ENCODE assay signal across 19 mouse cellular contexts in genomic region chr2:178785843-178786242, GRCm38 (mm10).
DNase-seq lines count a peak whose midpoint lies in the region; ATAC-seq and TF ChIP-seq lines count a peak whose summit lies in the region.
"Had no signal": no experiment of that assay in that cellular context is flagged by ENCODE, and none has a peak within 500 bp of the region (broad histone marks: within the 10 kb centered on the region; RNA-seq: fewer than 3 reads in every experiment).

No protein-coding gene starts in this region.

- H3K27ac ChIP-seq in forebrain, embryonic 15.5 days (replicated peaks): peak overlapping the region; percentile 66
- no peak overlapping the region for H3K27ac ChIP-seq in forebrain, postnatal 0 days (ENCODE audit: low read depth, low read length)
- peak overlapping the region; percentile 52 to 53 for H3K27ac ChIP-seq in heart, embryonic 14.5 days (replicated peaks in 1 of 2; ENCODE audit: control insufficient read depth in 1 of 2, insufficient read depth in 1 of 2, low read depth in 2 of 2, low read length in 2 of 2)
- H3K27ac ChIP-seq in kidney, embryonic 15.5 days: peak overlapping the region; percentile 7; the same call in 1 of the 2 replicates
- no peak overlapping the region for H3K27ac ChIP-seq in stomach, embryonic 16.5 days (ENCODE audit: low read length)
- no peak overlapping the region for H3K27ac ChIP-seq in stomach, postnatal 0 days (replicated peaks)
- H3K27ac ChIP-seq: midbrain, embryonic 15.5 days; stomach, embryonic 15.5 days had no signal

- no peak overlapping the region for H3K9ac ChIP-seq in forebrain, embryonic 15.5 days (replicated peaks)
- no peak overlapping the region for H3K9ac ChIP-seq in forebrain, postnatal 0 days
- peak overlapping the region; percentile 27; the same call in 1 of the 2 replicates for H3K9ac ChIP-seq in heart, embryonic 14.5 days (ENCODE audit: low read length)
- H3K9ac ChIP-seq in kidney, embryonic 15.5 days: no peak overlapping the region
- H3K9ac ChIP-seq in stomach, embryonic 16.5 days (ENCODE audit: low read length): no peak overlapping the region
- H3K9ac ChIP-seq in stomach, postnatal 0 days (ENCODE audit: low read length): no peak overlapping the region
- H3K9ac ChIP-seq: midbrain, embryonic 15.5 days; stomach, embryonic 15.5 days had no signal

- WGBS in forebrain, embryonic 15.5 days: 47% methylated on average over 6 of the region's 6 CpGs
- WGBS in forebrain, postnatal 0 days: 39% methylated on average over 6 of the region's 6 CpGs
- WGBS in heart, embryonic 14.5 days: 13% methylated on average over 6 of the region's 6 CpGs
- 37% methylated on average over 6 of the region's 6 CpGs for WGBS in kidney, embryonic 15.5 days
- WGBS in stomach, embryonic 16.5 days: 21% methylated on average over 6 of the region's 6 CpGs
- 29% methylated on average over 6 of the region's 6 CpGs for WGBS in stomach, postnatal 0 days

- DNase-seq in forebrain, postnatal 0 days: no peak
- no peak for DNase-seq in heart, adult 9 months (ENCODE audit: low spot score in 2 of 2)
- no peak for DNase-seq in kidney, adult 9 months
- no peak for DNase-seq in stomach, postnatal 0 days (ENCODE audit: low spot score)
- DNase-seq: adrenal gland, postnatal 14 days; cerebellum, adult 11 months; gastrocnemius, postnatal 25 days; kidney, postnatal 25 days; left cerebral cortex, postnatal 4 days; liver; lung, postnatal 10 days had no signal

- no peaks in the 10 kb centered on the region for H3K27me3 ChIP-seq in forebrain, embryonic 15.5 days
- no peaks in the 10 kb centered on the region for H3K27me3 ChIP-seq in forebrain, postnatal 0 days (ENCODE audit: insufficient read depth, low read length)
- H3K27me3 ChIP-seq in heart, embryonic 14.5 days (ENCODE audit: control insufficient read depth, insufficient read depth, low read length): no peaks in the 10 kb centered on the region
- H3K27me3 ChIP-seq in kidney, embryonic 15.5 days: no peaks in the 10 kb centered on the region
- no peaks in the 10 kb centered on the region for H3K27me3 ChIP-seq in stomach, embryonic 16.5 days (ENCODE audit: control insufficient read depth, insufficient read depth, low read length)
- H3K27me3 ChIP-seq in stomach, postnatal 0 days (ENCODE audit: control insufficient read depth, insufficient read depth, low read length): no peaks in the 10 kb centered on the region
- H3K27me3 ChIP-seq: CH12.LX; midbrain, embryonic 15.5 days; stomach, embryonic 15.5 days had no signal

- TF ChIP-seq EP300 in stomach, postnatal 0 days (optimal IDR thresholded peaks at IDR 0.05): no peak

- no peaks in the 10 kb centered on the region for H3K36me3 ChIP-seq in forebrain, embryonic 15.5 days
- no peaks in the 10 kb centered on the region for H3K36me3 ChIP-seq in forebrain, postnatal 0 days (ENCODE audit: insufficient read depth)
- no peaks in the 10 kb centered on the region for H3K36me3 ChIP-seq in heart, embryonic 14.5 days (ENCODE audit: control insufficient read depth, insufficient read depth, low read length)
- no peaks in the 10 kb centered on the region for H3K36me3 ChIP-seq in kidney, embryonic 15.5 days
- no peaks in the 10 kb centered on the region for H3K36me3 ChIP-seq in stomach, embryonic 16.5 days (ENCODE audit: control insufficient read depth, insufficient read depth, low read length)
- H3K36me3 ChIP-seq in stomach, postnatal 0 days (ENCODE audit: control insufficient read depth, insufficient read depth, low read length): no peaks in the 10 kb centered on the region
- H3K36me3 ChIP-seq: midbrain, embryonic 15.5 days; stomach, embryonic 15.5 days had no signal

- H3K4me3 ChIP-seq in forebrain, embryonic 15.5 days: no peak overlapping the region
- H3K4me3 ChIP-seq in forebrain, postnatal 0 days (ENCODE audit: low read depth, low read length): no peak overlapping the region
- H3K4me3 ChIP-seq in heart, embryonic 14.5 days (ENCODE audit: control insufficient read depth in 1 of 2, insufficient read depth in 1 of 2, low read depth in 1 of 2, low read length in 2 of 2): no peak overlapping the region
- no peak overlapping the region for H3K4me3 ChIP-seq in kidney, embryonic 15.5 days (replicated peaks)
- H3K4me3 ChIP-seq in stomach, embryonic 16.5 days (replicated peaks; ENCODE audit: low read length): no peak overlapping the region
- H3K4me3 ChIP-seq in stomach, postnatal 0 days (ENCODE audit: low read depth, low read length): no peak overlapping the region
- H3K4me3 ChIP-seq: midbrain, embryonic 15.5 days; myocyte; stomach, embryonic 15.5 days had no signal

- H3K4me1 ChIP-seq in forebrain, embryonic 15.5 days: peaks cover 25% of the 10 kb centered on the region
- peaks cover 6% of the 10 kb centered on the region; the same call in 1 of the 2 replicates for H3K4me1 ChIP-seq in forebrain, postnatal 0 days (ENCODE audit: insufficient read depth)
- H3K4me1 ChIP-seq in heart, embryonic 14.5 days (ENCODE audit: control insufficient read depth in 2 of 2, insufficient read depth in 2 of 2, low read length in 2 of 2): peaks cover 11 to 12% of the 10 kb centered on the region in 2 experiments; a peak in 3 of 4 replicates
- H3K4me1 ChIP-seq in kidney, embryonic 15.5 days: peaks cover 24% of the 10 kb centered on the region; the same call in 1 of the 2 replicates
- H3K4me1 ChIP-seq in stomach, embryonic 16.5 days (ENCODE audit: control insufficient read depth, insufficient read depth, low read length): no peaks in the 10 kb centered on the region
- no peaks in the 10 kb centered on the region for H3K4me1 ChIP-seq in stomach, postnatal 0 days (replicated peaks; ENCODE audit: control insufficient read depth, insufficient read depth)
- H3K4me1 ChIP-seq: stomach, embryonic 15.5 days had no signal

- TF ChIP-seq CTCF in forebrain, postnatal 0 days (IDR thresholded peaks at IDR 0.05; ENCODE audit: low read depth): no peak
- TF ChIP-seq CTCF in stomach, postnatal 0 days (IDR thresholded peaks at IDR 0.05; ENCODE audit: low read depth): no peak

- no peaks in the 10 kb centered on the region for H3K9me3 ChIP-seq in forebrain, embryonic 15.5 days
- H3K9me3 ChIP-seq in forebrain, postnatal 0 days (ENCODE audit: low read length): no peaks in the 10 kb centered on the region
- no peaks in the 10 kb centered on the region for H3K9me3 ChIP-seq in heart, embryonic 14.5 days (ENCODE audit: control insufficient read depth, low read length)
- no peaks in the 10 kb centered on the region for H3K9me3 ChIP-seq in kidney, embryonic 15.5 days (replicated peaks)
- no peaks in the 10 kb centered on the region for H3K9me3 ChIP-seq in stomach, embryonic 16.5 days (replicated peaks; ENCODE audit: control insufficient read depth, low read length)
- no peaks in the 10 kb centered on the region for H3K9me3 ChIP-seq in stomach, postnatal 0 days (ENCODE audit: control insufficient read depth, low read length)
- H3K9me3 ChIP-seq: midbrain, embryonic 15.5 days; stomach, embryonic 15.5 days had no signal

- no peak overlapping the region for H3K4me2 ChIP-seq in forebrain, embryonic 15.5 days (replicated peaks)
- no peak overlapping the region for H3K4me2 ChIP-seq in forebrain, postnatal 0 days (ENCODE audit: low read depth)
- peak overlapping the region; percentile 37 for H3K4me2 ChIP-seq in heart, embryonic 14.5 days (ENCODE audit: low read length)
- H3K4me2 ChIP-seq in kidney, embryonic 15.5 days: 0 out of 2 replicates have a peak overlapping the region, but pooled peaks have one; percentile 21
- H3K4me2 ChIP-seq in stomach, embryonic 16.5 days (ENCODE audit: low read depth, low read length): no peak overlapping the region
- H3K4me2 ChIP-seq in stomach, postnatal 0 days (replicated peaks; ENCODE audit: low read depth): no peak overlapping the region
- H3K4me2 ChIP-seq: stomach, embryonic 15.5 days had no signal

- ATAC-seq in forebrain, embryonic 15.5 days (replicated peaks): no peak
- ATAC-seq in forebrain, postnatal 0 days: no peak
- no peak for ATAC-seq in heart, embryonic 14.5 days (ENCODE audit: insufficient number of reproducible peaks, insufficient read depth, low FRiP score, low read depth)
- peak; percentile 44; the same call in 1 of the 2 replicates for ATAC-seq in kidney, embryonic 15.5 days (replicated peaks; ENCODE audit: low FRiP score)
- 0 out of 2 replicates have a peak, but pooled peaks have one; percentile 16 for ATAC-seq in stomach, embryonic 16.5 days (ENCODE audit: insufficient read depth, low FRiP score)
- no peak for ATAC-seq in stomach, postnatal 0 days (ENCODE audit: low FRiP score, low TSS enrichment)
- ATAC-seq: midbrain, embryonic 15.5 days had no signal

Comparison
In these comparisons a context has a peak if more than half of its experiments do, and no peak if none do; other contexts are left out.
1. ATAC-seq: peak in kidney, embryonic 15.5 days (single experiment) and stomach, embryonic 16.5 days (single experiment); none in forebrain, embryonic 15.5 days (single experiment), forebrain, postnatal 0 days (single experiment), heart, embryonic 14.5 days (single experiment) and stomach, postnatal 0 days (single experiment).
2. H3K27ac ChIP-seq: peak in forebrain, embryonic 15.5 days (single experiment), heart, embryonic 14.5 days (2 of 2) and kidney, embryonic 15.5 days (single experiment); none in forebrain, postnatal 0 days (single experiment), stomach, embryonic 16.5 days (single experiment) and stomach, postnatal 0 days (single experiment).
3. H3K4me2 ChIP-seq: peak in heart, embryonic 14.5 days (single experiment) and kidney, embryonic 15.5 days (single experiment); none in forebrain, embryonic 15.5 days (single experiment), forebrain, postnatal 0 days (single experiment), stomach, embryonic 16.5 days (single experiment) and stomach, postnatal 0 days (single experiment).